Mouse (Mus musculus) granulocyte monocyte progenitor cell, adult 5-6 weeks (primary cell): ENCODE data around the gene Foxr1. TPM values are rescaled to one million over a fixed set of nuclear protein-coding genes. Genes with fewer than 3 reads are reported as not detected.

Source experiments
- ATAC-seq: replicated peaks from 2 replicates; pipeline ENCODE4 v1.8.0; 2016; ENCODE audit warnings: mild to moderate bottlenecking, moderate TSS enrichment, inconsistent platforms; ENCODE audit not compliant: poor library complexity, severe bottlenecking
- total RNA-seq, 2 experiments: library from RNA; stranded (forward) in 1 of 2; stranded (reverse) in 1 of 2; fragments of 200-712, 200-1000 nt in 1 of 2; fragments of >200 nt in 1 of 2; fragmentation: Nextera tagmentation in 1 of 2; gene quantifications; 2 replicates each; pipeline ENCODE4 v1.2.3; 2014 to 2017

Gene Foxr1
- total RNA-seq, 2 experiments from 2014 or later, result not detected

- peak; percentile 54; the same call in 1 of the 2 replicates for ATAC-seq
Observed at GRCm38 (mm10) chr9:44389273-44389672, 51.7 kb downstream of the Foxr1 start.

GRCm38 (mm10) chr9:44387221-44387620 lies 53.7 kb downstream of the Foxr1 start:
- no peak for ATAC-seq

GRCm38 (mm10) chr9:44384596-44384995 lies 56.3 kb downstream of the Foxr1 start:
- no peak for ATAC-seq

Other genes starting within 250 kb of the Foxr1 start
- gene Cbl, start 207.1 kb downstream of the Foxr1 start, total RNA-seq (2014; fragmentation: Nextera tagmentation), result 89.7 and 108 TPM in 2 replicates
- 40.3 and 42.9 TPM in 2 replicates for gene Cbl, start 207.1 kb downstream of the Foxr1 start, total RNA-seq (2017)
- not detected in 2 replicates for gene Ccdc153, start 200.5 kb downstream of the Foxr1 start, total RNA-seq (2014; fragmentation: Nextera tagmentation)
- gene Ccdc153, start 200.5 kb downstream of the Foxr1 start, total RNA-seq (2017), result not detected in 2 replicates
- gene Pdzd3, start 189.7 kb downstream of the Foxr1 start, total RNA-seq (2014; fragmentation: Nextera tagmentation), result not detected in 2 replicates
- gene Pdzd3, start 189.7 kb downstream of the Foxr1 start, total RNA-seq (2017), result 0.22 TPM in 1 of 2 replicates, not detected in the other
- 4.9 and 11.1 TPM in 2 replicates for gene Nlrx1, start 172.5 kb downstream of the Foxr1 start, total RNA-seq (2014; fragmentation: Nextera tagmentation)
- 7.3 and 8.4 TPM in 2 replicates for gene Nlrx1, start 172.5 kb downstream of the Foxr1 start, total RNA-seq (2017)
- 0.21 TPM in 1 of 2 replicates, not detected in the other for gene Abcg4, start 152.5 kb downstream of the Foxr1 start, total RNA-seq (2014; fragmentation: Nextera tagmentation)
- not detected in 2 replicates for gene Abcg4, start 152.5 kb downstream of the Foxr1 start, total RNA-seq (2017)
- 12.7 TPM in 2 replicates for gene Hinfp, start 135.5 kb downstream of the Foxr1 start, total RNA-seq (2014; fragmentation: Nextera tagmentation)
- 11.6 and 12.2 TPM in 2 replicates for gene Hinfp, start 135.5 kb downstream of the Foxr1 start, total RNA-seq (2017)
- gene C2cd2l, start 120.9 kb downstream of the Foxr1 start, total RNA-seq (2014; fragmentation: Nextera tagmentation), result 8.3 and 17.5 TPM in 2 replicates
- gene C2cd2l, start 120.9 kb downstream of the Foxr1 start, total RNA-seq (2017), result 4.2 and 5.9 TPM in 2 replicates
- gene Dpagt1, start 115.1 kb downstream of the Foxr1 start, total RNA-seq (2014; fragmentation: Nextera tagmentation), result 41.0 and 48.8 TPM in 2 replicates
- gene Dpagt1, start 115.1 kb downstream of the Foxr1 start, total RNA-seq (2017), result 18.2 and 26.4 TPM in 2 replicates
- gene H2afx, start 106.4 kb downstream of the Foxr1 start, total RNA-seq (2014; fragmentation: Nextera tagmentation), result 76.3 and 96.9 TPM in 2 replicates
- 298 and 423 TPM in 2 replicates for gene H2afx, start 106.4 kb downstream of the Foxr1 start, total RNA-seq (2017)
- 64.3 and 92.6 TPM in 2 replicates for gene Hmbs, start 96.9 kb downstream of the Foxr1 start, total RNA-seq (2014; fragmentation: Nextera tagmentation)
- gene Hmbs, start 96.9 kb downstream of the Foxr1 start, total RNA-seq (2017), result 32.2 and 47.4 TPM in 2 replicates
- 25.8 and 27.1 TPM in 2 replicates for gene Vps11, start 79.5 kb downstream of the Foxr1 start, total RNA-seq (2014; fragmentation: Nextera tagmentation)
- gene Vps11, start 79.5 kb downstream of the Foxr1 start, total RNA-seq (2017), result 21.1 and 21.5 TPM in 2 replicates
- gene Hyou1, start 61.6 kb downstream of the Foxr1 start, total RNA-seq (2014; fragmentation: Nextera tagmentation), result 126 and 142 TPM in 2 replicates
- 187 and 212 TPM in 2 replicates for gene Hyou1, start 61.6 kb downstream of the Foxr1 start, total RNA-seq (2017)
- gene Slc37a4, start 44.3 kb downstream of the Foxr1 start, total RNA-seq (2014; fragmentation: Nextera tagmentation), result 32.3 and 35.5 TPM in 2 replicates
- 33.5 and 34.2 TPM in 2 replicates for gene Slc37a4, start 44.3 kb downstream of the Foxr1 start, total RNA-seq (2017)
- 4,415 and 4,988 TPM in 2 replicates for gene Rps25, start 34.0 kb downstream of the Foxr1 start, total RNA-seq (2014; fragmentation: Nextera tagmentation)
- 2,316 and 2,478 TPM in 2 replicates for gene Rps25, start 34.0 kb downstream of the Foxr1 start, total RNA-seq (2017)
- gene Trappc4, start 33.5 kb downstream of the Foxr1 start, total RNA-seq (2014; fragmentation: Nextera tagmentation), result 52.2 and 78.5 TPM in 2 replicates
- 37.7 and 39.6 TPM in 2 replicates for gene Trappc4, start 33.5 kb downstream of the Foxr1 start, total RNA-seq (2017)
- 22.4 and 46.8 TPM in 2 replicates for gene Ccdc84, start 22.6 kb downstream of the Foxr1 start, total RNA-seq (2014; fragmentation: Nextera tagmentation)
- gene Ccdc84, start 22.6 kb downstream of the Foxr1 start, total RNA-seq (2017), result 22.5 and 45.1 TPM in 2 replicates
- not detected in 2 replicates for gene Upk2, start 13.8 kb upstream of the Foxr1 start, total RNA-seq (2014; fragmentation: Nextera tagmentation)
- gene Upk2, start 13.8 kb upstream of the Foxr1 start, total RNA-seq (2017), result not detected in 2 replicates
- 8.7 and 13.0 TPM in 2 replicates for gene Bcl9l, start 41.7 kb upstream of the Foxr1 start, total RNA-seq (2014; fragmentation: Nextera tagmentation)
- gene Bcl9l, start 41.7 kb upstream of the Foxr1 start, total RNA-seq (2017), result 1.6 and 2.6 TPM in 2 replicates
- gene Cxcr5, start 120.7 kb upstream of the Foxr1 start, total RNA-seq (2014; fragmentation: Nextera tagmentation), result not detected in 2 replicates
- not detected in 2 replicates for gene Cxcr5, start 120.7 kb upstream of the Foxr1 start, total RNA-seq (2017)
- gene Ddx6, start 163.8 kb upstream of the Foxr1 start, total RNA-seq (2014; fragmentation: Nextera tagmentation), result 72.4 and 75.7 TPM in 2 replicates
- 79.6 and 80.6 TPM in 2 replicates for gene Ddx6, start 163.8 kb upstream of the Foxr1 start, total RNA-seq (2017)
- gene Treh, start 232.1 kb upstream of the Foxr1 start, total RNA-seq (2014; fragmentation: Nextera tagmentation), result not detected in 2 replicates
- not detected in 2 replicates for gene Treh, start 232.1 kb upstream of the Foxr1 start, total RNA-seq (2017)